Mouse (Mus musculus) myocyte (in vitro differentiated cells): ENCODE measurements around the gene Il1b. TPM values are rescaled to one million over a fixed set of nuclear protein-coding genes. Genes with fewer than 3 reads are reported as not detected.

Source experiments
- H3K27me3 ChIP-seq: one replicate; pipeline ENCODE4 v1.6.1; 2011; ENCODE audit not compliant: control insufficient read depth, insufficient read depth, insufficient read length
- H3K36me3 ChIP-seq: one replicate; pipeline ENCODE4 v1.6.1; 2011; ENCODE audit not compliant: control insufficient read depth, insufficient read depth
- H3K4me2 ChIP-seq: one replicate; pipeline ENCODE4 v1.6.1; 2011; ENCODE audit warnings: low read depth, control low read depth
- H3K4me3 ChIP-seq: one replicate; pipeline ENCODE4 v1.5.1; 2011; ENCODE audit warnings: mild to moderate bottlenecking, control low read depth, moderate library complexity
- H3K79me2 ChIP-seq: one replicate; pipeline ENCODE4 v1.6.1; 2011; ENCODE audit not compliant: control insufficient read depth, insufficient read depth
- H3ac ChIP-seq: one replicate; pipeline ENCODE4 v1.6.1; 2011; ENCODE audit not compliant: control insufficient read depth, insufficient read length
- CEBPB ChIP-seq: IDR thresholded peaks from 2 replicates; pipeline ENCODE4 v1.6.1; 2011; ENCODE audit warnings: mild to moderate bottlenecking, moderate library complexity; ENCODE audit not compliant: poor library complexity, insufficient read depth, severe bottlenecking
- E2F4 ChIP-seq: IDR thresholded peaks from one replicate; pipeline ENCODE4 v1.6.1; 2011; ENCODE audit warnings: mild to moderate bottlenecking, control low read depth, moderate library complexity; ENCODE audit not compliant: insufficient read depth
- MAX ChIP-seq: IDR thresholded peaks from one replicate; pipeline ENCODE4 v1.6.1; 2011; ENCODE audit warnings: low read depth, mild to moderate bottlenecking, control low read depth
- MYOD1 ChIP-seq, 3 experiments: IDR thresholded peaks; one replicate each; pipeline ENCODE4 v1.6.1; 2011; ENCODE audit warnings: control low read depth in 2 of 3, low read depth in 2 of 3, mild to moderate bottlenecking in 2 of 3, moderate library complexity in 1 of 3; ENCODE audit not compliant: insufficient read length in 2 of 3, control insufficient read depth in 1 of 3
- MYOG ChIP-seq, 3 experiments: IDR thresholded peaks; one replicate each; pipeline ENCODE4 v1.6.1; 2011; ENCODE audit warnings: control low read depth in 2 of 3, low read depth in 2 of 3, mild to moderate bottlenecking in 2 of 3; ENCODE audit not compliant: insufficient read length in 2 of 3, control insufficient read depth in 1 of 3, insufficient read depth in 1 of 3
- POLR2A ChIP-seq: IDR thresholded peaks from one replicate; pipeline ENCODE4 v1.6.1; 2011; ENCODE audit warnings: low read depth, mild to moderate bottlenecking, control low read depth, moderate library complexity; ENCODE audit not compliant: insufficient read length
- POLR2AphosphoS2 ChIP-seq: IDR thresholded peaks from one replicate; pipeline ENCODE4 v1.6.1; 2011; ENCODE audit warnings: low read depth, control low read depth; ENCODE audit not compliant: insufficient read length
- REST ChIP-seq: IDR thresholded peaks from one replicate; pipeline ENCODE4 v1.6.1; 2011; ENCODE audit warnings: mild to moderate bottlenecking, control low read depth, moderate library complexity; ENCODE audit not compliant: insufficient read depth, insufficient read length
- SRF ChIP-seq: IDR thresholded peaks from one replicate; pipeline ENCODE4 v1.6.1; 2011; ENCODE audit warnings: low read depth; ENCODE audit not compliant: control insufficient read depth, insufficient read length
- TCF12 ChIP-seq: IDR thresholded peaks from one replicate; pipeline ENCODE4 v1.6.1; 2011; ENCODE audit warnings: mild to moderate bottlenecking, control low read depth; ENCODE audit not compliant: poor library complexity, insufficient read depth, severe bottlenecking
- TCF3 ChIP-seq: IDR thresholded peaks from one replicate; pipeline ENCODE4 v1.6.1; 2011; ENCODE audit warnings: low read depth, control low read depth; ENCODE audit not compliant: insufficient read length
- USF1 ChIP-seq: IDR thresholded peaks from one replicate; pipeline ENCODE4 v1.6.1; 2011; ENCODE audit warnings: low read depth, mild to moderate bottlenecking, control low read depth, moderate library complexity
- polyA plus RNA-seq: library from polyadenylated mRNA; unstranded; fragments of >200 nt; fragmentation: generic; extraction: Trizol; gene quantifications from one replicate; pipeline ENCODE4 v1.2.1, GENCODE M21; 2012; ENCODE audit warnings: missing spikeins

Gene Il1b
- polyA plus RNA-seq, 1 experiment: 0.47 TPM

GRCm38 (mm10) chr2:129380211-129380610, 9.3 kb upstream of the Il1b start:
- TF ChIP-seq USF1 (no peak), TCF12 (no peak), MYOD1 (IDR thresholded peaks at IDR 0.05; ENCODE audit: control insufficient read depth in 1 of 3, insufficient read length in 2 of 3, low read depth in 2 of 3) (no peak), E2F4 (no peak), CEBPB (no peak), REST (no peak), SRF (no peak), MAX (no peak), POLR2AphosphoS2 (no peak), MYOG (IDR thresholded peaks at IDR 0.05; ENCODE audit: control insufficient read depth in 1 of 3, insufficient read depth in 1 of 3, insufficient read length in 2 of 3, low read depth in 2 of 3) (no peak)
- no peaks in the 10 kb centered on the region for H3K79me2 ChIP-seq
- H3K4me2 ChIP-seq: no peak overlapping the region
- H3K4me3 ChIP-seq: no peak overlapping the region
- H3K27me3 ChIP-seq: no peaks in the 10 kb centered on the region
- no peak overlapping the region for H3ac ChIP-seq
- H3K36me3 ChIP-seq: no peaks in the 10 kb centered on the region

DNA sequence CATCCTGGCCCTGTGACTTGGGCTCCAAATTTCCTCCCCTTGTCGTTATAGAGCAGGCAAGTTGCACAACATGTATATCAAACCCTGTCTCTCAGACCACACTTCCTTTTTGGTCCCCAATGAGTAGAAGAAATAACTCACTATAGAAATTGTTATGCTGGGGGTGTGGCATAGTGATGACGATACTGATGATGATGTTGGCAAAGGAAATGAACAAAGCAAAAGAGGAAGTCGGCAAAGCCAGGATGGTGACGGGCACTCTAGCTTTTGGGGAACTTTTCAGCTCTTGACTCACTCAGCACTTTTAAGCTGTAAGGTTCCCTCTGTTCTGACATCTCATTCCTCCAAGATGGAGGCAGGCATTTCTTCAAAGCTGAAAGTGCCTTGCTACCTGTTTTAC, 2.4 kb upstream of the Il1b start:
- no peak overlapping the region for H3K4me3 ChIP-seq
- H3K4me2 ChIP-seq: no peak overlapping the region
- no peaks in the 10 kb centered on the region for H3K36me3 ChIP-seq
- H3ac ChIP-seq: no peak overlapping the region
- no peaks in the 10 kb centered on the region for H3K79me2 ChIP-seq
- no peak for TF ChIP-seq USF1
- no peak for TF ChIP-seq POLR2A
- no peak for TF ChIP-seq SRF
- TF ChIP-seq CEBPB: no peak
- TF ChIP-seq MAX: no peak
- TF ChIP-seq TCF3: no peak
- no peak for TF ChIP-seq MYOG (IDR thresholded peaks at IDR 0.05; ENCODE audit: control insufficient read depth in 1 of 3, insufficient read depth in 1 of 3, insufficient read length in 2 of 3, low read depth in 2 of 3)
- TF ChIP-seq POLR2AphosphoS2: no peak
- no peak for TF ChIP-seq E2F4
- no peak for TF ChIP-seq TCF12
- no peak for TF ChIP-seq REST
- TF ChIP-seq MYOD1 (IDR thresholded peaks at IDR 0.05; ENCODE audit: control insufficient read depth in 1 of 3, insufficient read length in 2 of 3, low read depth in 2 of 3): no peak
- no peaks in the 10 kb centered on the region for H3K27me3 ChIP-seq

- TF ChIP-seq SRF (no peak), USF1 (no peak), TCF12 (no peak), MYOG (IDR thresholded peaks at IDR 0.05; ENCODE audit: control insufficient read depth in 1 of 3, insufficient read depth in 1 of 3, insufficient read length in 2 of 3, low read depth in 2 of 3) (no peak), REST (no peak), POLR2AphosphoS2 (no peak), CEBPB (no peak), E2F4 (no peak), MYOD1 (IDR thresholded peaks at IDR 0.05; ENCODE audit: control insufficient read depth in 1 of 3, insufficient read length in 2 of 3, low read depth in 2 of 3) (no peak), MAX (no peak), TCF3 (no peak), POLR2A (no peak)
- Histone ChIP-seq H3ac (no peak overlapping the region), H3K4me3 (no peak overlapping the region), H3K27me3 (no peaks in the 10 kb centered on the region), H3K36me3 (no peaks in the 10 kb centered on the region), H3K79me2 (no peaks in the 10 kb centered on the region), H3K4me2 (no peak overlapping the region)
Measured at GRCm38 (mm10) chr2:129369615-129370014, 1.3 kb downstream of the Il1b start.

GRCm38 (mm10) chr2:129368795-129369194, 2.1 kb downstream of the Il1b start:
- Histone ChIP-seq H3K4me3 (no peak overlapping the region), H3K27me3 (no peaks in the 10 kb centered on the region), H3K4me2 (no peak overlapping the region), H3ac (no peak overlapping the region), H3K79me2 (no peaks in the 10 kb centered on the region), H3K36me3 (no peaks in the 10 kb centered on the region)
- TF ChIP-seq MAX: no peak
- peak; percentile 36 for TF ChIP-seq TCF12
- no peak for TF ChIP-seq CEBPB
- no peak for TF ChIP-seq SRF
- TF ChIP-seq E2F4: no peak
- TF ChIP-seq TCF3: no peak
- TF ChIP-seq REST: no peak
- TF ChIP-seq POLR2AphosphoS2: no peak
- peak in 2 of 3 experiments; percentile 58 to 82 for TF ChIP-seq MYOG (IDR thresholded peaks at IDR 0.05; ENCODE audit: control insufficient read depth in 1 of 3, insufficient read depth in 1 of 3, insufficient read length in 2 of 3, low read depth in 2 of 3)
- TF ChIP-seq POLR2A: no peak
- TF ChIP-seq MYOD1 (IDR thresholded peaks at IDR 0.05; ENCODE audit: control insufficient read depth in 1 of 3, insufficient read length in 2 of 3, low read depth in 2 of 3): peak in 2 of 3 experiments; percentile 66 to 82
- TF ChIP-seq USF1: no peak

DNA sequence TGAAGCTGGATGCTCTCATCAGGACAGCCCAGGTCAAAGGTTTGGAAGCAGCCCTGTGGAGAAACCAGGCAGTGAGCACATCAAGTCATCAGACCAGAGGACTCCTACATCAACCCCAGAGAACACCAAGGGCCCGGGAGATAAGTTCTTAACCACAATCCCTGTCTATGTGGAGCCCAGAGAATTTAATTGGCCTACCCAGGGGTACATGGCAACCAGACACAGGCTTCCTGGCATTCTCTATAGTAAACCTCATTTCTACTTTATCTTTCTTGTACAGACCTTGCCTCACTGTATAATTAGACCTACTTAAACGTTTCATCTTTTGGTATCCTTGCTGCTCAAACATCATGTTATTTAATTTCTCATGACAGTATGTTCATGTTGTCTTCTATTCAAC, 2.8 kb downstream of the Il1b start:
- H3K4me3 ChIP-seq: no peak overlapping the region
- H3K27me3 ChIP-seq: no peaks in the 10 kb centered on the region
- no peak overlapping the region for H3K4me2 ChIP-seq
- TF ChIP-seq POLR2A (no peak), USF1 (no peak), TCF3 (no peak), MYOD1 (IDR thresholded peaks at IDR 0.05; ENCODE audit: control insufficient read depth in 1 of 3, insufficient read length in 2 of 3, low read depth in 2 of 3) (no peak), MAX (no peak), CEBPB (no peak), REST (no peak), TCF12 (no peak), MYOG (IDR thresholded peaks at IDR 0.05; ENCODE audit: control insufficient read depth in 1 of 3, insufficient read depth in 1 of 3, insufficient read length in 2 of 3, low read depth in 2 of 3) (no peak), POLR2AphosphoS2 (no peak), SRF (no peak), E2F4 (no peak)
- no peaks in the 10 kb centered on the region for H3K79me2 ChIP-seq
- H3K36me3 ChIP-seq: no peaks in the 10 kb centered on the region
- H3ac ChIP-seq: no peak overlapping the region
